Mouse (Mus musculus) heart, embryonic 10.5 days (tissue): ENCODE measurements around the gene Apold1. TPM values are rescaled to one million over a fixed set of nuclear protein-coding genes. Genes with fewer than 3 reads are reported as not detected.

Experiments
- DNase-seq: peaks from one replicate; pipeline ENCODE4 v3.0.0-alpha.2; 2017; ENCODE audit warnings: low spot score
- H3K27ac ChIP-seq: fragments of 300-500 bp; sonication (generic); 2 replicates; pipeline ENCODE4 v1.5.1; 2016; ENCODE audit warnings: mild to moderate bottlenecking
- H3K27me3 ChIP-seq: fragments of 300-500 bp; sonication (generic); 2 replicates; pipeline ENCODE4 v1.6.1; 2016; ENCODE audit warnings: mild to moderate bottlenecking; ENCODE audit not compliant: poor library complexity, insufficient read depth, severe bottlenecking
- H3K36me3 ChIP-seq: fragments of 300-500 bp; sonication (generic); 2 replicates; pipeline ENCODE4 v1.6.1; 2016; ENCODE audit warnings: mild to moderate bottlenecking, moderate library complexity
- H3K4me1 ChIP-seq: fragments of 300-500 bp; sonication (generic); 2 replicates; pipeline ENCODE4 v1.6.1; 2016; ENCODE audit warnings: mild to moderate bottlenecking
- H3K4me3 ChIP-seq: fragments of 300-500 bp; sonication (generic); 2 replicates; pipeline ENCODE4 v1.5.1; 2016; ENCODE audit warnings: mild to moderate bottlenecking, moderate library complexity
- H3K9me3 ChIP-seq: fragments of 300-500 bp; sonication (generic); 2 replicates; pipeline ENCODE4 v1.6.1; 2016; ENCODE audit warnings: mild to moderate bottlenecking, moderate library complexity
- WGBS: fragments of 180-500 bp; shearing (Covaris S2); methylation state at CpG from one replicate; pipeline ENCODE4 v1.1.7; 2016; 5-methylcytosine and 5-hydroxymethylcytosine counted together
- polyA plus RNA-seq: library from polyadenylated mRNA; unstranded; fragments of >200 nt; fragmentation: Nextera tagmentation; extraction: Ambion mirVana; gene quantifications from 2 replicates; pipeline ENCODE4 v1.2.1, GENCODE M21; 2016

Apold1 gene
- polyA plus RNA-seq, result 2.2 and 2.9 TPM in 2 replicates

- H3K4me1 ChIP-seq, result peaks cover 31% of the 10 kb centered on the region
- H3K9me3 ChIP-seq, result no peaks in the 10 kb centered on the region
- peak within 1 kb of the TSS; percentile 19; the same call in 1 of the 2 replicates for H3K4me3 ChIP-seq
- H3K27me3 ChIP-seq, result peaks cover 15% of the 10 kb centered on the region; the same call in 1 of the 2 replicates
- peak within 1 kb of the TSS; percentile 72 for H3K27ac ChIP-seq
- H3K36me3 ChIP-seq, result no peaks in the 10 kb centered on the region
- 45% methylated on average over 22 of the region's 22 CpGs for WGBS
- DNase-seq, result peak; percentile 78
These were observed at the start of gene Apold1 for GRCm38 (mm10) chr6:134981231-134982062. TSS of gene Apold1 (plus strand) at chr6:134981718.

GRCm38 (mm10) chr6:134932486-134933206, 48.9 kb upstream of the Apold1 start:
- H3K4me1 ChIP-seq, result peaks cover 13% of the 10 kb centered on the region
- no peak for DNase-seq
- WGBS, result 76% methylated on average over 12 of the region's 12 CpGs
- no peak overlapping the region for H3K4me3 ChIP-seq
- no peaks in the 10 kb centered on the region for H3K27me3 ChIP-seq
- H3K36me3 ChIP-seq, result no peaks in the 10 kb centered on the region
- H3K9me3 ChIP-seq, result no peaks in the 10 kb centered on the region
- H3K27ac ChIP-seq, result 0 out of 2 replicates have a peak overlapping the region, but pooled peaks have one; percentile 3

GRCm38 (mm10) chr6:134933207-134933558, 48.3 kb upstream of the Apold1 start:
- Histone ChIP-seq H3K36me3 (no peaks in the 10 kb centered on the region), H3K27me3 (no peaks in the 10 kb centered on the region), H3K4me1 (peaks cover 13% of the 10 kb centered on the region), H3K9me3 (no peaks in the 10 kb centered on the region), H3K4me3 (no peak overlapping the region), H3K27ac (0 out of 2 replicates have a peak overlapping the region, but pooled peaks have one; percentile 3)
- 91% methylated on average over 2 of the region's 2 CpGs for WGBS
- DNase-seq, result no peak

GRCm38 (mm10) chr6:134934305-134934704, 47.2 kb upstream of the Apold1 start:
- Histone ChIP-seq H3K27me3 (no peaks in the 10 kb centered on the region), H3K27ac (no peak overlapping the region), H3K9me3 (no peaks in the 10 kb centered on the region), H3K4me1 (peaks cover 13% of the 10 kb centered on the region), H3K4me3 (no peak overlapping the region), H3K36me3 (no peaks in the 10 kb centered on the region)
- DNase-seq, result no peak
- 89% methylated on average over 5 of the region's 5 CpGs for WGBS

- Histone ChIP-seq H3K4me1 (0 out of 2 replicates have a peak, but pooled peaks cover 9% of the 10 kb centered on the region), H3K27ac (no peak overlapping the region), H3K9me3 (no peaks in the 10 kb centered on the region), H3K4me3 (no peak overlapping the region), H3K36me3 (peaks cover 10% of the 10 kb centered on the region), H3K27me3 (no peaks in the 10 kb centered on the region)
- no peak for DNase-seq
- WGBS, result 92% methylated on average over 4 of the region's 4 CpGs
These were observed 41.7 kb upstream of the Apold1 start for GRCm38 (mm10) chr6:134939781-134940180.

GRCm38 (mm10) chr6:134943759-134944407, 37.6 kb upstream of the Apold1 start:
- H3K4me3 ChIP-seq, result no peak overlapping the region
- WGBS, result 85% methylated on average over 13 of the region's 13 CpGs
- no peaks in the 10 kb centered on the region for H3K27me3 ChIP-seq
- peaks cover 24% of the 10 kb centered on the region for H3K4me1 ChIP-seq
- peak; percentile 41 for DNase-seq
- no peaks in the 10 kb centered on the region for H3K9me3 ChIP-seq
- H3K27ac ChIP-seq, result no peak overlapping the region
- H3K36me3 ChIP-seq, result peaks cover 14% of the 10 kb centered on the region

GRCm38 (mm10) chr6:134946054-134946453, 35.5 kb upstream of the Apold1 start:
- Histone ChIP-seq H3K4me3 (no peak overlapping the region), H3K36me3 (peaks cover 14% of the 10 kb centered on the region), H3K27ac (peak overlapping the region; percentile 37; the same call in 1 of the 2 replicates), H3K27me3 (no peaks in the 10 kb centered on the region), H3K9me3 (no peaks in the 10 kb centered on the region), H3K4me1 (peaks cover 24% of the 10 kb centered on the region)
- 68% methylated on average over 6 of the region's 6 CpGs for WGBS
- peak; percentile 35 for DNase-seq

- DNase-seq, result peak; percentile 45
- WGBS, result 77% methylated on average over 9 of the region's 9 CpGs
- Histone ChIP-seq H3K27me3 (no peaks in the 10 kb centered on the region), H3K27ac (no peak overlapping the region), H3K36me3 (peaks cover 6% of the 10 kb centered on the region; the same call in 1 of the 2 replicates), H3K4me3 (no peak overlapping the region), H3K9me3 (no peaks in the 10 kb centered on the region), H3K4me1 (peaks cover 24% of the 10 kb centered on the region)
These were observed 34.7 kb upstream of the Apold1 start for GRCm38 (mm10) chr6:134946858-134947257.

- Histone ChIP-seq H3K27me3 (no peaks in the 10 kb centered on the region), H3K9me3 (no peaks in the 10 kb centered on the region), H3K4me3 (no peak overlapping the region), H3K27ac (no peak overlapping the region; the same call in 1 of the 2 replicates), H3K4me1 (peaks cover 21% of the 10 kb centered on the region), H3K36me3 (peaks cover 5% of the 10 kb centered on the region; the same call in 1 of the 2 replicates)
- WGBS, result 43% methylated on average over 13 of the region's 13 CpGs
- DNase-seq, result peak; percentile 76
These were observed 34.0 kb upstream of the Apold1 start for GRCm38 (mm10) chr6:134947311-134948087.

- DNase-seq, result no peak
- peaks cover 15% of the 10 kb centered on the region for H3K4me1 ChIP-seq
- peaks cover 5% of the 10 kb centered on the region; the same call in 1 of the 2 replicates for H3K36me3 ChIP-seq
- WGBS, result 49% methylated on average over 11 of the region's 11 CpGs
- H3K27me3 ChIP-seq, result no peaks in the 10 kb centered on the region
- no peaks in the 10 kb centered on the region for H3K9me3 ChIP-seq
- no peak overlapping the region for H3K27ac ChIP-seq
- no peak overlapping the region for H3K4me3 ChIP-seq
These were observed 32.9 kb upstream of the Apold1 start for GRCm38 (mm10) chr6:134948522-134949061.

- DNase-seq, result peak; percentile 68
- no peak overlapping the region for H3K4me3 ChIP-seq
- 86% methylated on average over 3 of the region's 3 CpGs for WGBS
These were observed 32.3 kb upstream of the Apold1 start for GRCm38 (mm10) chr6:134949241-134949640.

GRCm38 (mm10) chr6:134951364-134951763, 30.2 kb upstream of the Apold1 start:
- 36% methylated on average over 5 of the region's 5 CpGs for WGBS
- no peak for DNase-seq
- no peaks in the 10 kb centered on the region for H3K27me3 ChIP-seq
- H3K27ac ChIP-seq, result no peak overlapping the region
- peaks cover 4% of the 10 kb centered on the region; the same call in 1 of the 2 replicates for H3K36me3 ChIP-seq
- peaks cover 11% of the 10 kb centered on the region for H3K4me1 ChIP-seq
- H3K4me3 ChIP-seq, result no peak overlapping the region
- H3K9me3 ChIP-seq, result no peaks in the 10 kb centered on the region

More at GRCm38 (mm10) chr6:134949241-134949640, 32.3 kb upstream of the Apold1 start:
- H3K36me3 ChIP-seq, result peaks cover 5% of the 10 kb centered on the region; the same call in 1 of the 2 replicates
- no peaks in the 10 kb centered on the region for H3K9me3 ChIP-seq
- H3K4me1 ChIP-seq, result peaks cover 15% of the 10 kb centered on the region
- H3K27me3 ChIP-seq, result no peaks in the 10 kb centered on the region
- no peak overlapping the region for H3K27ac ChIP-seq
